Mouse (Mus musculus): ENCODE results near the gene Bcl3. TPM values are rescaled to one million over a fixed set of nuclear protein-coding genes. Genes with fewer than 3 reads are reported as not detected.

The Bcl3 gene
- polyA plus RNA-seq, 1 experiment from 2014 or later: 0.78 TPM

DNA sequence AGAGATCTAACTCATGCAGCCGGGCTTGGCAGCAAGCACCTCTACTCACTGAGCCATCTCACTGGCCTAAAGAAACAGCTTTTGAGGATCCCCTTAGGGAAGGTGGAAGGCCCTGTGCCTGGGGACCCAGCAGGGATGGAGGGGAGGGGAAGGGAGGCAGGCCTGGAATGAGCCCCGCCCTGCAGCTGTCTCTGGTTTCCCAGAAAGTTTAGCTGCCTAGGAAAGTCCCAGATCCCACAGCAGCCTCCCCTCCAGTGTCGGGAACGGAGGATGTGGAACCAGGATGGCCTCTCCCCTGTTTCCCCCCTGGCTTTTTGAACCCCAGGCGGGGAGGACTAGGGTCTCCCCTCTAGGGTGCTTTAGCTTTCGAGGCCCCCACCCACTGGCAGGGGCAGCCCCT, 4.2 kb upstream of the Bcl3 start:
- H3K4me3 ChIP-seq: no peak overlapping the region
- no peaks in the 10 kb centered on the region for H3K36me3 ChIP-seq
- H3K27ac ChIP-seq: no peak overlapping the region
- peaks cover 31% of the 10 kb centered on the region for H3K4me1 ChIP-seq (replicated peaks)
- no peak for DNase-seq (ENCODE audit: low spot score)
- peaks cover 11% of the 10 kb centered on the region for H3K9me3 ChIP-seq
- peaks cover 47% of the 10 kb centered on the region for H3K27me3 ChIP-seq (ENCODE audit: insufficient read depth, poor library complexity, severe bottlenecking)
- WGBS: 40% methylated on average over 6 of the region's 6 CpGs

DNA sequence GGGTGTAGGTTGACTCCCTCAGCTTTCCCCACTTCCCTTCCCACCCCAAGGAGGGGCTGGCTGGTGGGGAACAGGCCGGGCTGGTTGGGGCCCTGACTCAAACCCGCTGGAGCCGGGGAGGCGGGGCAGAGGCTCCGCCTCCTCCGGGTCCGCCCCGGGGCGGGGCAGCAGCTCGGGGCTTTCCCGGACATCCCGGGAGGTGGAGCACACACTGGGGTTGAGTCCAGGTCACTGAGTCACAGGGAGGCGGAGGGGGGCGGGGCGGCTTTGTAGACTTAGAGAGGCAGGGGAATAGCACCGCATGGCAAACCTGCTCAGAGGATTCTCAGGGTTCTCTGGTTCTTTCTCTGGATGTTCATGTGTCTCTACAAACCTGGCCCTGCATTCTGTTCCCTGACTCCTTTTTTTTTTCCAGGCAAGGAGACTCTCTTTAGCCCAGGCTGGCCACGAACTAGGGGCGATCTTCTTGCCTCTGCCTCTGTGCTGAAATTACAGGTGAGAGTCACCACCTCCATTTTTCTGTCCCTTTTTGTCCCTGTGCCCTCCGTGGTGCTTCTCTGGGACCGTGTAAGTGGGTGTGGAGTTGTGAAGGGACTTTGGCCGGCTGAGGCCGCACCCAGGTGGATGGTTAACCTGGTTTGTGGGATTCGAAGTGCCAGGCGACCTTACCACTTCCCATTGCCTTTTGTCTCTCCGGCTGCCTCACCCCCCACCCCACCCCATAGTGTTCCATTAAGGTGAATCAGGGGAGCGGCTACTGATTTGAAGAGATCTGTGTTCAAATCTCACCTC, 1.8 kb upstream of the Bcl3 start:
- Histone ChIP-seq H3K27ac (0 out of 2 replicates have a peak overlapping the region, but pooled peaks have one; percentile 45), H3K27me3 (ENCODE audit: insufficient read depth, poor library complexity, severe bottlenecking) (peaks cover 66% of the 10 kb centered on the region), H3K9me3 (peaks cover 21% of the 10 kb centered on the region)

DNA sequence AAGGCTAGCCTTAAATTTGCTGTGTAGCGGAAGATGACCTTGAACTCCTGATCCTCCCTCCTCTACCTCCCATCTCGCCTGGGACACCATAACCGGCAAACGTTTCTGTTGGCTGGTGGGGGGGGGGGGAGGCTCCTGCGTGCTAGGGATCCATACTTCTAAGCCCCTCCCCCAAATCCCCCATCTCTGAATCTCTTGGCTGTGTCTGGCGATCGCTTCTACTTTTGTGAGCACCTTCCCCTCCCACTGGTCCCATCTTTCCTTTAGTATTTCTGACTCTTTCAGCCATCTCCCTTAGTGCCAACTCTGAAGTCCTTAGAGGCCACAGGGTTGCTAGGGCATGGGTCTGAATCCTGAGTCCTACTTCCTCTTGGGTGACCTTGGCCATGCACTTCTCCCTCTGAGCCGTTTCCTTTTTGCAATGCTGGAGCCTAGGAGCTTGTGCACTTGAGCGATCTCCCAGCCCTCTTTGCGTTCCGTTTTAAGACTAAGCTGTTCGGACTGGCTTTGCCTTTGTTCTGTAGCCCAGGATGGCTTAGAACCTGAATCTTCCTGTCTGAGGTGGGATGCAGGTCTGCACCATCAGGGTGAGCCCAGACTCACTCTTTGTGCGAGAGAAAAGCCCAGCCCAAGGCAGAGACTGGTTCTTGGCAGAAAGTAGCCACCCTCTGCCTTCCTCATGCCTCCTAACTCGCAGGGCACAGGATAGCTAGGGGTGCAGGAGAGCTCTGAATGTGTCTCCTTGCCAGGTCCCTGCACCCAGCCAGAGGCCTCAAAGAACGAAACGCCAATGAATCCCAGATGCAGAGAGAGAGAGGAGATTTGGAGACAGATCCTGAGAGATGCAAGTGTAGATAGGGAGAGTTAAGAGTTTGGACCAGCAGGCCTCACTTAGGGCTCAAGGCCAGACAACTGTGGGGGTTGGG, 949 bp upstream of the Bcl3 start:
- 23% methylated on average over 16 of the region's 16 CpGs for WGBS
- Histone ChIP-seq H3K27me3 (ENCODE audit: insufficient read depth, poor library complexity, severe bottlenecking) (peaks cover 75% of the 10 kb centered on the region), H3K9me3 (peaks cover 20% of the 10 kb centered on the region), H3K36me3 (no peaks in the 10 kb centered on the region), H3K27ac (peak overlapping the region; percentile 45; the same call in 1 of the 2 replicates), H3K4me1 (replicated peaks) (peaks cover 26% of the 10 kb centered on the region), H3K4me3 (peak overlapping the region; percentile 29)
- peak; percentile 21 for DNase-seq (ENCODE audit: low spot score)

More for the DNA sequence above, 1.8 kb upstream of the Bcl3 start:
- peaks cover 26% of the 10 kb centered on the region for H3K4me1 ChIP-seq (replicated peaks)
- 24% methylated on average over 26 of the region's 26 CpGs for WGBS
- DNase-seq (ENCODE audit: low spot score): peak; percentile 65
- no peaks in the 10 kb centered on the region for H3K36me3 ChIP-seq
- H3K4me3 ChIP-seq: peak overlapping the region; percentile 29

DNA sequence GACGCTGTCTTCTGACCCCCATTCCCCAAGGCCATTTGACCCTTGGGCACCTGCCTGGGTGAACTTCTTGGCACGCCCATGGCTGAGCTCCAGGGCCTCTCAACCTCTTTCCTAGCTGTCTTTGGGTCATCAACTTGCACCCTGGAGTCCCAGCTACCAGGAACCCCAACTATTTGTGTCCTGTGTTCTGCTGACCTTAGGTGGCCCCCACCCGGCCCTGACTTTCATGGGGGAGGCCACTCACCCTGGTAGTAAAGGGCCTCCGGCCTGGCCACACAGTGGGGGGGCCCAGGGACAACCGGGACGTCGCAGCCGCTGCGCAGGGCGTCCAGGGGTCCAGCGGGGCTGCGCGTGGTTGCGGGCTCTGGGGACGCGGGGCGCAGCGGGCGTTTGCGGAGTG, 377 bp downstream of the Bcl3 start:
- no peak for DNase-seq (ENCODE audit: low spot score)
- Histone ChIP-seq H3K27me3 (ENCODE audit: insufficient read depth, poor library complexity, severe bottlenecking) (peaks cover 88% of the 10 kb centered on the region), H3K4me1 (replicated peaks) (peaks cover 33% of the 10 kb centered on the region), H3K9me3 (peaks cover 20% of the 10 kb centered on the region), H3K4me3 (peak overlapping the region; percentile 50), H3K27ac (peak overlapping the region; percentile 73), H3K36me3 (no peaks in the 10 kb centered on the region)
- 5% methylated on average over 20 of the region's 20 CpGs for WGBS

DNA sequence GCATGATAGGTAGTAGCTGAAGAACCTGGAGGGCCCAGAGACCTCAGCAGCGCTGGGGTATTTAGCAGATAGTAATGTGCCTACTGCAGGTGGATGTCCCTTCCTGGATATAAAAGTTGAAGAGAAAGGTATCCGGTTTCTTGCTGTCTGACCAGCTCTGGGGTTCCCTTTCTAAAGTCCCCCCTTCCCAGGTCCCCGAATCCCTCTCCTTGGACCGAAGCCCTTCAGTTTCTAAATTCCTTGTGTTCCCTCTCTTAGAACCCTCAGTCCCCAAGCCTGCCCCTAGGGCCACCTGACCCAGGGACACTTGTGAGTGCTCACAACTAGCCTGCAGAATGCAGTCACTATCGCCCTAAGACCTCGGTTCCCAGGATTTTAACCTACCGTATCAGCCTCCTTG, 937 bp downstream of the Bcl3 start:
- DNase-seq (ENCODE audit: low spot score): no peak
- H3K9me3 ChIP-seq: peaks cover 20% of the 10 kb centered on the region
- WGBS: 57% methylated on average over 7 of the region's 7 CpGs
- H3K27ac ChIP-seq: no peak overlapping the region
- peaks cover 91% of the 10 kb centered on the region for H3K27me3 ChIP-seq (ENCODE audit: insufficient read depth, poor library complexity, severe bottlenecking)
- peaks cover 39% of the 10 kb centered on the region for H3K4me1 ChIP-seq (replicated peaks)
- H3K4me3 ChIP-seq: no peak overlapping the region
- H3K36me3 ChIP-seq: no peaks in the 10 kb centered on the region

DNA sequence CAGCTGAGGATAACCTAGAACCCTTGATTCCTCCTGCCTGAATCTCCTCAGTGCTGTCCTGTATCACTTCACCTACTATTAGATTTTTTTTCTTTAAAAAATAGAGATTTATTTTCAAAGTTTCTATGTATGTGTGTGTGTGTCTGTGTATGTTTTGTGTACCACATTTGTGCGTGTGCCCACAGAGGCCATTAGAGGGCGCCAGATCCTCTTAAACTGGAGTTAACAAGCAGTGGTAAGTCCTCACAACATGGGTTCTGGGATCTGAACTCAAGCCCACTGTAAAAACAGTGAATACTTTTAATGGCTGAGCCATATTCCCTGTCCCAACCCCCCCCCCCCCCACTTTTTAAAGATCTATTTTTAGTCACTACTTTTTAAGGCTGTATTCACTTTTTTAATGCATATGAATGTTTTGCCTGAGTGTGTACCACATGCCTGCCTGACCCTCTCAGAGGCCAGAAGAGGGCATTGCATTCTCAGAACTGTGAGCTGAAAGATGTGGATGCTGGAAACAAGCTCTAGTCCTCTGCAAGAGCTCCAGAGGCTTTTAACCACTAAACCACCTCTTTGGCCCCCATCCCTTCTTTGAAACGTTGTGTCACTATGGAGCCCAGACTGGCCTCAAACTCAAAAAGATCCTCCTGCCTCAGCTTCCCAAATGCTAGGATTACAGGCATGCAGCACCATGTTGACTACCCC, 2.1 kb downstream of the Bcl3 start:
- DNase-seq (ENCODE audit: low spot score): no peak
- Histone ChIP-seq H3K36me3 (no peaks in the 10 kb centered on the region), H3K27ac (no peak overlapping the region), H3K27me3 (ENCODE audit: insufficient read depth, poor library complexity, severe bottlenecking) (peaks cover 98% of the 10 kb centered on the region), H3K9me3 (peaks cover 23% of the 10 kb centered on the region), H3K4me1 (replicated peaks) (peaks cover 50% of the 10 kb centered on the region), H3K4me3 (no peak overlapping the region)
- WGBS: 76% methylated on average over 3 of the region's 3 CpGs

DNA sequence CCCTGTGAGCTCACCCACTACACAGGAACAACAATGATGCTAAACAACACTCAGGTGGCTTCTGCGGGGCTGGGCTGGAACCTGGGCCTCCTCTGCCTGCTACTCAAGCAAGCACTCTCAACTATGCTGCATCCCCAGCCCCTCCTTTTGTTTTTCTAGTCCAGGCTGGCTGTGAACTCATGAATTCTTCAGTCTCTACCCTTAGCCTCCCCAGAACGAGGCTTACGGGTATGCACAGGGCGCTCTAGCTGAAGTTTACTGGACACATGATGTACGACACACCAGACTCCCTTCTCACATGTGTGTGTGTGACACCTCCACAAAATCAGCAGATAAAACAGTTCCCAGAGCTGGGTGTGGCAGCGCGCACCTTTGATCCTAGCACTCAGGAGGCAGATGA, 3.7 kb downstream of the Bcl3 start:
- H3K9me3 ChIP-seq: peaks cover 23% of the 10 kb centered on the region
- no peaks in the 10 kb centered on the region for H3K36me3 ChIP-seq
- no peak overlapping the region for H3K4me3 ChIP-seq
- H3K27me3 ChIP-seq (ENCODE audit: insufficient read depth, poor library complexity, severe bottlenecking): peaks cover 99% of the 10 kb centered on the region
- DNase-seq (ENCODE audit: low spot score): no peak
- peaks cover 43% of the 10 kb centered on the region for H3K4me1 ChIP-seq (replicated peaks)
- no peak overlapping the region for H3K27ac ChIP-seq
- WGBS: 88% methylated on average over 7 of the region's 7 CpGs

DNA sequence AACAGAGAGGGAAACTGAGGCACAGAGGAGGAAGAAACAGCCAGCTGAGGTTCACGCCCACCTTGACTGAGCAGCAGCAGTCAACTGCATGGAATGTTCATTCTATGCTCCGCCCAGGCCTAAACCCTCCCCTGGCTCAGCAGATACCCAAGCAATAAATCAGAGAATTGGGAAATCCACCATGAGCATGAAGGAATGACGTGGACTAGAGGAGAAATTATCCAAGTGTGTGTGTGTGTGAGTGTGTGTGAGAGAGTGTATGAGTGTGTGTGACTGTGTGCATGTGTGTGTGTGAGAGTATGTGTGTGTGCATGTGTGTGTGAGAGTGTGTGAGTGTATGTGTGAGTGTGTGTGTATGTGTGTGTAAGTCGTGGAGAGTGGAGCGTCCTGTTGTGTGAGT, 4.1 kb downstream of the Bcl3 start:
- Histone ChIP-seq H3K4me1 (replicated peaks) (peaks cover 39% of the 10 kb centered on the region), H3K9me3 (peaks cover 23% of the 10 kb centered on the region), H3K36me3 (no peaks in the 10 kb centered on the region), H3K27me3 (ENCODE audit: insufficient read depth, poor library complexity, severe bottlenecking) (peaks cover 99% of the 10 kb centered on the region), H3K4me3 (no peak overlapping the region), H3K27ac (no peak overlapping the region)
- DNase-seq (ENCODE audit: low spot score): no peak
- 87% methylated on average over 5 of the region's 5 CpGs for WGBS

DNA sequence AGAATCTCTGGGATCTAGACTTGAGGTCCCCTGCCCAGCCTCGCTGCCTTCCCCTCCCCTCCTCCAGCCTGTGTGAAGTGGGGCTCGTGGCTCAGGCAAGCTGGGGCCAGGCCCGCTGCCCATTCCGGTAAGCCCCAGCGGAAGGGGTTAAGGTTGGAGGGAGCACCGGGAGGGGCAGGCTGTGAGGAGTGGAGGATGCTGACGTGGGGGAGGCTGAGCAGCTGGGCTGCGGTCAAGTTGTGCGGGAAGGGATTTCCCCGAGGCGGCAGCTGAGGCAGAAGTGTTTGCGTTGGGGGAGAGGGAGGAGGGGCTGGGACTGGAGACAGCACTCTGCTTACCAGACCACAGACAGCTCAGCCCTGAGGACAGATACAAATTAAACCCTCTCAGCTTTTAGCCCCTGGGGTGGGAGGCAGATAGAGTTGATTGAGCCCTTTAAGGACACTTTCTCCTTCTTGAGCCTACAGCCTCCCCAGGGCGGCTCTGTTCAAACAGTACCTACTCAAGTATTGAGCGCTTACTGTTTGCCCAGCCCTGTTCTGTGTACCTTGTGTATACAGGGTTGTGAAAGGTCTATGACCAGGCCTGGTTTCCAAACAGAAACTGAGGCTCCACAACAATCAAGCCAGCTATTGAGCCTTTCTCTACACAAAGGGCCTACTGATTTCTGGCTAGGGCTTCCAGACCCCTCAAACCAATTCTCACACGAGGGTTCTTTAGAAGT, 5.0 kb downstream of the Bcl3 start:
- peak; percentile 63 for DNase-seq (ENCODE audit: low spot score)
- Histone ChIP-seq H3K9me3 (peaks cover 21% of the 10 kb centered on the region), H3K27ac (peak overlapping the region; percentile 70), H3K4me1 (replicated peaks) (peaks cover 33% of the 10 kb centered on the region), H3K27me3 (ENCODE audit: insufficient read depth, poor library complexity, severe bottlenecking) (peaks cover 99% of the 10 kb centered on the region), H3K4me3 (peak overlapping the region; percentile 54), H3K36me3 (no peaks in the 10 kb centered on the region)
- WGBS: 6% methylated on average over 15 of the region's 15 CpGs

DNA sequence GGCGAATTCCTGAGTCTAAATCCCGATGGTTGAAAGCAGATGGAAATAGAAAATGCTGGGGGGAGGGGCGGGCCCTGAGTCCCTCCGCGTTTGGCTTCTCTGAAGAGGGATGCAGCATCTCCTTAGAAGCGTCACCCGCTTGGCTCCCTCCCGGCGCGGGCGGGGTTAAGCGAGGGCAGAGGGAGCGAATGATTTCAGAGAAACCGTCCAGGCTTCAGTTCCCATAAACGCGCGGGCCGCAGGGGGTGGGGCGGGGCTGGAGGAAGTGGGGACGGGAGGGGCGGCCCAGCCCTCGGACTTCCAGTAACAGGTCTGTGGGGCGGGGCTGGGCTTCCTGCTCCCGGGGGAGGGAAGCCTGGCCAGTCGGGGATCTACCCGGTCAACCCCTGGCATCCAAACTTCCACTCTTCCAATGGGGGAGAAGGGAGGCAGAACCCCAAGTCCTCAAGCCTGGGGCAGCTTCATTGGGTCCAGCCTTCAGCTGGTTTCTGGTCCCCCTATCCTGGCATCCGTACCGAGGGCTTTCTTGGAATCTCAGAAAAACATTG, 6.3 kb downstream of the Bcl3 start:
- H3K27ac ChIP-seq: peak overlapping the region; percentile 64
- H3K27me3 ChIP-seq (ENCODE audit: insufficient read depth, poor library complexity, severe bottlenecking): peaks cover 99% of the 10 kb centered on the region
- WGBS: under 1% methylated on average over 27 of the region's 28 CpGs
- H3K4me1 ChIP-seq (replicated peaks): peaks cover 29% of the 10 kb centered on the region
- DNase-seq (ENCODE audit: low spot score): peak; percentile 68
- peak overlapping the region; percentile 54 for H3K4me3 ChIP-seq
- H3K36me3 ChIP-seq: no peaks in the 10 kb centered on the region
- H3K9me3 ChIP-seq: peaks cover 16% of the 10 kb centered on the region

DNA sequence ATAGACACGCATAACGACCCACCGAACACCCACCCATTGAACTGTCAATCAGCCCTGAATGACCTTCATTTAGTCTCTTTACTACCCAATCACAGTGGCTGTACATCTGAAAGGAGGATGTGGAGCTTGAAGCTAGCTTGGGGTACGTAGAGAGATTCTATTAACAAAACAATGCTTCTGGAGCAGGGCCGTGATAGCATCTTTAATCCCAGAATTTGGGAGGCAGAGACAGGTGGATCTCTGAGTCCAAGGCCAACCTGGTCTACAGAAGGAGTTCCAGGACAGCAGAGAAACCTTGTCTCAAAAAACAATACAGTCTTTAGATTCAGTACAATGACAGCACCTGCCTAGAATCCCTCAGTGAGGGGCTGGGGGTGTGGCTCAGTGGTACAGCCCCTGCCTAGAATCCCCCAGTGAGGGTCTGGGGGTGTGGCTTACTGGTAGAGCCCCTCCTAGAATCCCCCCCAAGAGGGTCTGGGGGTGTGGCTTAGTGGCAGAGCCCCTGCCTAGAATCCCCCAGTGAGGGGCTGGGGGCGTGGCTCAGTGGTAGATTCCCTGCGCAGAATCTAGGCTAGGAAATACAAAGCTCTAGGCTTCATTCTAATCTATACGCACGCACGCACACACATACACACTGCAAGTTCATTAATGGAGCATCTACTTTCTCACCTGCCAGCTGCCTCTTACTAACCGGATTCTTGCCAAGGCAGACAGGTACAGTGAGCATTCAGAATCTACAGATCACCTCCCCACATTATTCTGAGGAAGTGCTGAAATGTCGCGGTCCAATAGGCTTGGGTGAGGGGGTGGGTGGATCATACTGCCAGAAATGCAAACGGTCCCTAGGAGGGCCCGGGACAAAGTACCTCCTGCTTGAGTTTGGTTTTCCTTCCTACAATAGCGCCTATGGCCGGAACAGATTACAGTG, 7.0 kb downstream of the Bcl3 start:
- H3K4me3 ChIP-seq: peak overlapping the region; percentile 54
- no peak for DNase-seq (ENCODE audit: low spot score)
- H3K4me1 ChIP-seq (replicated peaks): peaks cover 34% of the 10 kb centered on the region
- WGBS: 23% methylated on average over 17 of the region's 17 CpGs
- H3K27ac ChIP-seq: peak overlapping the region; percentile 64; the same call in 1 of the 2 replicates
- no peaks in the 10 kb centered on the region for H3K36me3 ChIP-seq
- H3K27me3 ChIP-seq (ENCODE audit: insufficient read depth, poor library complexity, severe bottlenecking): peaks cover 99% of the 10 kb centered on the region
- H3K9me3 ChIP-seq: peaks cover 11% of the 10 kb centered on the region
